Mouse (Mus musculus): Measurements from ENCODE around the gene Wrb.

DNA sequence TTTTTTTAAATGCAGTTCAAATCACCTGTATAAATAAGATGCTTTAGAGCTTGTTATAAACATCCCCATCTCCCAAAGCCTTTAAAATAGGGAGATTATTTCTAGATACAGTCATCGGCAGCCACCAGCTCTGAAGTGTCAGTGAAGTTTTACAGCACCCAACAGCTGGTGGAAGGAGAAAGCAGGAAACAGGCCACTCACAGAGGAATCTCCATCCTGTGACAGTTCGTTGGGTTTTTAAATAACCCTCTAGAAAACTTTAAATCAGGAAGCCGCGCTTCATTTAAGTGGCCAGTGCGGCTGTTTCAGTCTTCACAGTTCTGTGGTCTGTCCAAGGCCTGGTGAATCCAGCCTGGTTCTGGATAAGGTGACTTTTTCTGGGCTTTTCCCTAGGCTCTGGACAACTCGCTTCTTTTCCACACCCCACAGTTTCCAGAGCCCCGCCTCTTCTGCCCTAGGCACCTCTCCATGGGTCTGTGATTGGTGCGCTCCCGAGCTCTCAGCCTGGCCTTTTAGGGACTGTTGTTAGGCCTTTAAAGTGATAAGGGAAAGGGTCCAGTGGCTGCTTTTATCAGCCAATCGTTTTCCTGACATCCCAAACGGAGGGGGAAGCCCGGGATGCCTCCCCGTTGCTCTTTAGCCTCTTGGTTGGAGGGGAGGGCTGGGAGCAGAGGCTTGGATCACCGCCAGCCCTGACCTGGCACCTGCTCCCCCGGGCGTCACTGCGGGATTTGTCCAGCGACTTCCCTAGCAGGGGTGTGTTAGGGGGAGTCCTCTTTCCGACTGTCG is 54.9 kb downstream of the Wrb start, which contains the start of gene Sh3bgr:
- TF ChIP-seq POLR2A (IDR thresholded peaks at IDR 0.05; ENCODE audit: control insufficient read depth, extremely low read depth, insufficient read depth, low read length, poor library complexity): no peak
- no peak for TF ChIP-seq CTCF (IDR thresholded peaks at IDR 0.05; ENCODE audit: borderline replicate concordance, control insufficient read depth, extremely low read depth, insufficient read depth, low read length, poor library complexity)
